In the genomic region with DNA sequence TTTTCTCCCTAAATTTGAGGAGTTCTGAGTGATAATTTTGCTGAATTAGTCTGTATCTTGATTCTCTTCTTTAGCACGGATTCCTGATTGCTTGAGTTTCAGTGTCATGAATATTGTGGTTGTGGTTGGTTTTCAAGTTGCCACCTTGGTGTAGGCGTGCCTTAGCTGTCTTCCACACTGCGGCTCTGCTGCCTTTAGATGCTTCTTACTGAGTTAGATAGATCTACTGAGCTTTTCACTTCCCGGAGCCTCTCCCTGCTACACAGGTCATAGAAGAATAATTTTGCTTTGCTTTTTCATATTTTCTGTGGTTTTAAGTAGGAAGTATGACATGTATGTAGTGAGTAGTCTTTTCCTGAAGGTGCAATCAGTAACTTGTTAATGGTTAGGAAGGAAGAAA, we compare ENCODE assay signal across 21 mouse cellular contexts. TPM values are rescaled to one million over a fixed set of nuclear protein-coding genes. Genes with fewer than 3 reads are reported as not detected.
DNase-seq lines count a peak whose midpoint lies in the region; ATAC-seq lines count a peak whose summit lies in the region.
"Had no signal": no experiment of that assay in that cellular context is flagged by ENCODE, and none has a peak within 500 bp of the region (broad histone marks: within the 10 kb centered on the region; RNA-seq: fewer than 3 reads in every experiment).

No protein-coding gene starts in this region.

- peak; percentile 76 for ATAC-seq in inflammation-experienced regulatory T-cells, adult 6 months
- ATAC-seq: forebrain, embryonic 14.5 days; forebrain, postnatal 0 days; intestine, embryonic 16.5 days had no signal

- peak; percentile 33 for DNase-seq in 416B (ENCODE audit: low read depth)
- peak; percentile 67 for DNase-seq in CD4-positive helper T cell, adult 2 months (ENCODE audit: low read depth, low spot score)
- peak; percentile 10 for DNase-seq in T-cell, adult 2 months (ENCODE audit: low spot score)
- no peak for DNase-seq in kidney, postnatal 4 days
- DNase-seq in testis, postnatal 14 days (ENCODE audit: low spot score) = no peak
- DNase-seq in gastrocnemius, postnatal 10 days = no peak
- DNase-seq: adrenal gland, adult 2 months; adrenal gland, postnatal 14 days; cerebellum, adult 11 months; cerebellum, adult 2 months; cerebellum, adult 9-11 months; cerebellum, postnatal 25 days; forebrain, postnatal 0 days; gastrocnemius, postnatal 14 days; heart, adult 18-20 months; heart, postnatal 10 days; heart, postnatal 4 days; kidney, adult 18-20 months had no signal

RNA-seq across cellular contexts. Expression of gene Zzz3, which starts 47.5 kb away (rescaled TPM):
- 10 to 100 TPM; 25.3 to 35.1 (median 33.4) TPM for polyA plus RNA-seq in inflammation-experienced regulatory T-cells, adult 6 months (2017; shearing (Covaris generic))
- total RNA-seq in gastrocnemius, postnatal 10 days (2021) = 10 to 100 TPM; 18.2 to 26.8 TPM

Comparison
In these comparisons a context has a peak if more than half of its experiments do, and no peak if none do; other contexts are left out.
1. DNase-seq: peak in 416B (single experiment), CD4-positive helper T cell, adult 2 months (single experiment) and T-cell, adult 2 months (single experiment); none in kidney, postnatal 4 days (0 of 2), testis, postnatal 14 days (single experiment) and gastrocnemius, postnatal 10 days (single experiment).